Mouse (Mus musculus) lung, postnatal 4 days (tissue): Measurements from ENCODE around the gene Meis1.
A peak's percentile ranks its signal among the peaks of the same experiment; 100 is the strongest.

Experiments used
- DNase-seq, 2 experiments: peaks; one replicate each; pipeline ENCODE4 v3.0.0; 2021

The Meis1 gene

DNA sequence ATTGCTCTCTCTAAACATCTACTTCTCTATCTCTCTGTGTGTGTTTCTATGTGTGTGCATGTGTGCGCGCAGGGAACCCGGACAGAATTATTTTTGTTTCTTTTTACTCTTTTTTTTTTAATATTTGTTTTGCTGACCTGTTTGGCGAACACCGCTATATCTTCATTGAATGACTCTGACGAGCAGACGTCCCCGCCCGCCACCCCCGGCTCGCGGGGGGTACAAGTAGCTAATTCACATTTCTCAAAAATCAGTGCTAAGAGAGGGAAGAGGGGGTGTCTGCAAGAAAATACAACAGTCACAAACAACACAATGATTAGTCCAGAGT is 4.7 kb downstream of the Meis1 start:
- DNase-seq, result no peak

GRCm38 (mm10) chr11:19013141-19014112 is 5.4 kb downstream of the Meis1 start:
- peak; percentile 51 to 56 for DNase-seq

DNA sequence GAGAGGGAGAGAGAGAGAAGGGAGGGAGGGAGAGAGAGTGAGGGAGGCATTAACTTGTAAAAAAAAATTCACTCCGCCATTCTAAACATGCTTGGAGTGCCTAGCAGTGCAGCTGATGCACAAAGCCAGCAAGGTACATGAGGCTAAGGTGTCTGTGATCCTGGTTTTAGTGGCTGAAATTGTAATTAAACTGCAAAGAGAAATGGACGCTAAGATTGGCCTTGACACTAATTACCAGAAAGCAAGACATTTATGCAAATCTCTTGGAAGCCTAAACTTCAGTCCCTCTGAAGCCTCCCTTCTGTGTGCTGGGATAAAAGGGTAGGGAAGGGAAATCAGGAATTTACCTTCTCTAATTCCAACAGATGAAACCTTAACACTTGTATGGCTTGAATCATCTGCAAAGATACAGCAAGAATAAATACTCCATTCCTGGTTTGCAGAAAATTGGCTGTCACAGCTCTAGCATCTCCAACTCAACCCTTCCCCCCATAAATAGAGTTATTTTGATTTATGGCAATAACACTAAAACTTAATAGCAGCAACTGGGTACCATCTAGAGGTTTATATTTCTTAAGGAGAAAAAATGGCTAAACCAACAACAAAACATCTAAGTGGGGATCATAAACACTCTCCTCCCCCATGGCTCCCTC is 6.2 kb downstream of the Meis1 start:
- no peak for DNase-seq

- DNase-seq, result no peak
These were observed 6.8 kb downstream of the Meis1 start for GRCm38 (mm10) chr11:19012001-19012400.

DNA sequence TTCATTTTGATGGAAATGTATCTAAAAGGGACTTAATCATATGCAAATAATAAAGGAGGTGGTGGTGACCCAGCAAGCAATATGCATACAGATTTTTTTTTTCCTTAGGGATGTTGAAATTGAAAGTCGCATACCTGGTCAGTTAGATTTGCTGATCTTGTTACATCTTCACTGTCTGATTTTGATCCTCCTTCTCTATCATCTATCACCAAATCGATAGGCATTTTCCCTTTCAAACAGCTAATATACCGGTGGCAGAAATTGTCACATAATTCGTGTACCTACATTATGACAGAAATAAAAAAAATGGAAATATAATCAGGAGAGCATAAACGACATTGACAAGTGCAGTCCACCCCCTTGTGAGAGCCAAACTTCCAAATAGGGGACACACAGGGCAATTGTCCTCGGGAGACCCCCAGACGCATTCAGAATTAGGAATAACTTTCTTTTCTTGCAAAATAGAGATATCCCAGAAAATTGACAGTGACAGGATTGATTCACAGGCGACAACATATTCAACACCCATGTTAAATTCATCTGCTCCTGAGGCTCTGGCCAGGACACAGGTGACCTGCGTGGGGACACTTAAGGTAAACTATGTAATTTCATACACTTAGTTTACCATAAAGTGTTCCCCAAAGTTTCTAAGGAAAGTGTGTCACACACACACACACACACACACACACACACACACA is 7.5 kb downstream of the Meis1 start:
- DNase-seq, result no peak

- DNase-seq, result peak in 1 of 2 experiments; percentile 56
These were observed 8.4 kb downstream of the Meis1 start for GRCm38 (mm10) chr11:19010396-19010811.

GRCm38 (mm10) chr11:19009536-19010395 is 9.0 kb downstream of the Meis1 start:
- DNase-seq, result peak in 1 of 2 experiments; percentile 36

DNA sequence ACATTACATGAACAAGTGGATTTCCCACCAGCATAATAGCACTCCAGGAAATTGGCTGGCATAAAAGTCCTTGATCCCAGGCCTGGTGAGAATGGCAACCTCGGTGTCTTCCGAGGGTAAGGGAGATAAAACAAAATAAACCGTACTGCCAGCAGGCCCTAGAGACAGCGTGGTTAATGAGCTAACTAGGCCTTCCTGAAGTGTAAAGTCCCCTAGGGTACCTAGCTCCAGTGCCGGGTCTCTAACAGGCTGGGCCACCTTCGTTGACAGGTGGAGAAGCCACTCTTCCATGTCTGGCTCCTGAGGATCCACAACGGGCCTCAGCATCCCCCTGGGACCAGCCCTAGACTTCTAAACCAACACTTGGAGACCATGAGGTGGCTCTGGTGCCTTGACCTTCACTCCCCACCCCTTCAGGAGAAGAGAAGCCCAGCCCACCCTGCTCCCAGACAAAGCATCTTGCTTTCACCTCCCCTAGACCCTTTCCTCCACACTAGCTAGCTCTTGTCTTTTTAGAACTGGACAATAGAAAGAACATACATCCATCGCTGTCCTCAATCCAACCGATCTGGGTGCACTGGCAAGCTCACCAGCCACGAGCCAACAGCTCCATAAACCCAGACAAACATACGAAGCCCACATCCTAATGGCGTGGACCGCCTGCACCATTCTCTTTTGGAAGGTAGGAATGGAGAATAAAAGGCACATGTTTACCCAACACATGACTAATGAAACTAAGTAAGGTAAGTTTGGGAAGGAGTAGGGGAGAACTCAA is 10.0 kb downstream of the Meis1 start:
- peak in 1 of 2 experiments; percentile 16 for DNase-seq

DNA sequence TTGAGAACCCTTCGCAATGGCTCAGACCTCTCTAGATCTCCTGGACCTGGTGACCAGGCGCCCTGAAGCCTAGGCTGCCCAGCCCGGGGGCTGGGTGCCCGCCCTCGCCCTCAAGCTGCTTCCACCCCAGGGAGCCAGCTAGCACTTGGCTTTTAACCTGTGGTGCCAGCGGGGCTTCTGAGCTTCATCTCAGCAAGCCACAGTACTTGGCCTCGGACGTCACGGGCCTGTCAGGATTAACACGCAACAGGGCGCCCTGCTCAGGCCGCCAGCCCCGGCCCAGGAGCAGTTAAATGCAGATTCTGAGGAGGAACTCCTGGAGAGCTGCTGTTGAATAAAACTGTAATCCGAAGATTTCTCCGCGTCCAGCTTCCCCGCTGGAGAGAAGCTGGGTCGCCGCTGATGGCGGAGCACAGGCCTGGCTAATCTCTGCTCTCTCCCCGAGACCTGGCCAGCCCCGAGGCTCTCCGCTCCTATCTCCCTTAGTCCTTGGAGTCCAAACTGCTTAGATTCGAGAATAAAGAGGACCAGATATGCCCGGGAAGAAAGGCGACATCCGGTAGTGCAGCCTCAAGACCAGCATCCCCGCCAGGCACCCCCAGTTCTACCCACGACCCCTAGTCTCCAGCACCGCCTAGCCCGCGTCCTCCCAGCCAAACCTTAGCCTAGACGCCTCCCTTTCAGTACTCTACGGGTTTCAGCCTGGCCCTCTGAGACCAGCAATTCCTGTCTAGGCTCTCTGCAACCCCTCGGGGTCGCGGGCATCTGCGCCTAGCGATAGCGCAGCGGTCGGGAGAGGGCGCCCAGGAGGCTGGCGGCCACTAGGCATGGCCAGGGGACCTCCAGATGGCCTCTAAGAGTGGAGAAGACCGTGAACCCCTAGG is 11.0 kb downstream of the Meis1 start:
- DNase-seq, result peak; percentile 49 to 67

DNA sequence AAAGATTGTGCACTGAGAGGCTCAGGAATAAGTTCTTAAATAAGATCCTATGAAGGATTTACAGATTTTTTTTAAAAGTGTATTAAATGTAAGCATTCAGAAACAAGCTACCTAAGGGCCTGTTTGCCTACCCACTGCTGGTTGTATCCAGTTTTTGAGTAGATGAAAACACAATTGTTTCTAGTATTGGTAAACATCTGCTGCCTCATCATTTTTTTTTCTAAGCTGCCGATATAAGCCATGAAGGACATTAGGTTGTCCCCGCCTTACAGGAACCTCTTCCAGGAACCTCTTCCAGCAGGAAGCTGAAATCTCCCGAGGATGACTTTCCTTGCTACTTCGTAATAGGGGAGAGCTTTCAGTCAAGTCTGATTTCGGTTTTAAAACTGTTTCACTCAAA is 11.7 kb downstream of the Meis1 start:
- DNase-seq, result no peak

DNA sequence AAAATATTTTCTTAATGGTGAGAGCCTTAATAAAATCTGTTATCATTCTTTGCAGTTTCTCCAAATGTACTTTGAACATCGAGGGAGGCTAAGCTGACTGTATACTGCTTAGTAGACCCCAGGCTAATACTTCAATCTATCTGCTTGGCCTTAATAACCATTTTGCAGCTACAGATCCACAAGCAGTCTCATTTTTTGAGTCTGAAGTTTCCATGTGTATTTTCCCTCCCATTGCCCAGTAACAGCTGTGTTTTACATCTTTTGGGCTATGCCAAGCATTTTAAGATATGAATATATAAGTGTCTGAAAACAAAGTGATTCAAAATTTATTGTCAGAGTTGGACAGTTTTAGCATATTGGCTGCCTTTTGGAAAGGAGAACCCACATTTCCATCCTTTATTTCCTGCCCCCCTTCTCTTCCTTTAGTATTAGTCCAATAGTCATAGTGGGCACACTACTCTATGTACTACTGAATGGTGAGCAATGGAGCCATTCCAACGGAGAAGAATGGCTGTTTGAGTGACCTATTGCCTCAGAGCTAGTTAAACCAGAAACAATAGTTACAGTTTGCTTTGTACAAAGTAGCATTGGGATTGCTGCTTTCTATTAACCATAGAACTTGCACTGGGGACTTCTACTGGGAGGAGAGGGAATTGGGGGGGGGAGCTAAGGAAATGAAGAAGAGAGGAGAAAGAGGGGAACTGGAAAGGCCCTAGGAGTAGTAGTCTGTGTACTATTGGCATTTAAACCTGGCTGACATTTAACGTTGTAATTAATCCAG is 12.7 kb downstream of the Meis1 start:
- DNase-seq, result no peak

GRCm38 (mm10) chr11:19005007-19005912 is 13.5 kb downstream of the Meis1 start:
- DNase-seq, result no peak

DNA sequence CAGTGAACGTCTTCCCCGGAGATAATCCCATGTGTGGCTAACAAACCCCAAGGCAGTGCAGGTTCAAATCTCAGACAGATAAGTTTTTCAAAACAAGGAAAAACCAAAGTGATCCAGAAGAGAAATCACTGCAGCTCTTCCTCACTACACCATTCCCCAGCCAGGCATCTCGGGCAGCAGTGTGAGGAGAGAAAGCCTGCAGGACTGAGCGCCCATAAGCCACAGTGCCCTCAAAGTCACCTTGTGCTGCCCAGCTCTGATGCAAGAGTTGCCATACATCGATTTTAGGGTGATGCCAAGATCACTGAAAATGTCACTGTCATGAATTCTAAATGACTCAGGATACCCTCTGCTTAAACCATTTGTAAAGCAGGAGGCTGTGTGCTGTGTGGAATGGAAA is 15.7 kb downstream of the Meis1 start:
- no peak for DNase-seq

- DNase-seq, result no peak
These were observed 22.0 kb downstream of the Meis1 start for GRCm38 (mm10) chr11:18996767-18997166.

DNA sequence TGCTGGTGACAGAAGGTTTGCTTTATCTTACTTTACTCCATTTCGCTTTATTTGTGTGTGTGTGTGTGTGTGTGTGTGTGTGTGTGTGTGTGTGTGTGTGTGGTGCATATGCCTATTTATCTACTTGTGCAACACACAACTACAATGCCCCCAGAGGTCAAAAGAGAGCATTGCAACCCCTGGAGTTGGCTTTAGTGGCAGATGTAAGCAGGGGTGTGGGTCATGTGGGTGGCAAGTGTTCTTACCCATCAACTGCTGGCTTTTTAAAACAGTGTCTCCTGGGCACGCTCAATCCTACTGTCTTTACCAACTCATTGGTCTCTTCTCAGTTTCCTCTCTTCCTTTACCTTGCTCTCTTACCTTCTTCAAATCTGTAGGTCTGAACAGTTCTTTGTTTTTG is 22.5 kb downstream of the Meis1 start:
- no peak for DNase-seq

GRCm38 (mm10) chr11:18992796-18993195 is 26.0 kb downstream of the Meis1 start:
- no peak for DNase-seq

DNA sequence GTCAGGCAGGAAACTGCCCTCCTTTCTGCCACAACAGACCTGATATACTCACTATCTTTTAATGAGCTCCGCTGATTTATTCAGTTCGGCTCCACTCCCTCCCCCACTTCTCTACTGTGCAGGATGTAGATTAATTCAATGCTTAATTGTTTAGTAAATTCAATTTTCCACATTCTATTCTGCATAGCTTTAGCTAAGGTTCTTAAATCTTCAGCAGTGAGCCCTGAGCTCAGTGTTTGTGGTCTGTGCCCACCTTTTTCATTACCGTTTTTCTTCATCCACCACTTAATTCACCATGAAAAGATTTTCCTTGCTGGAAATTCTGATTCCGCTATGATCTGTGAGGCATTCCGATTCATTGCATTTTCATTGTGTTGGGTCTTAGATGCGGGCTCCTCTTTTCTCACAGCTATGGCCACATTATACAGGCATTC is 28.5 kb downstream of the Meis1 start:
- DNase-seq, result no peak

GRCm38 (mm10) chr11:18989669-18990243 is 29.0 kb downstream of the Meis1 start:
- DNase-seq, result no peak
